Mouse (Mus musculus) cerebellum, adult 2 months (tissue): ENCODE data around the gene Fzd10.

ENCODE experiments used
- CTCF ChIP-seq: fragments of 200-500 bp; IDR thresholded peaks from 2 replicates; pipeline ENCODE4 v1.5.1; 2011; ENCODE audit warnings: low read depth, mild to moderate bottlenecking, control low read depth, low read length, moderate library complexity, borderline replicate concordance; ENCODE audit not compliant: insufficient read depth
- POLR2A ChIP-seq: fragments of 200-500 bp; IDR thresholded peaks from 2 replicates; pipeline ENCODE4 v1.6.1; 2011; ENCODE audit warnings: low read length, control low read depth, borderline replicate concordance; ENCODE audit not compliant: insufficient read depth

DNA sequence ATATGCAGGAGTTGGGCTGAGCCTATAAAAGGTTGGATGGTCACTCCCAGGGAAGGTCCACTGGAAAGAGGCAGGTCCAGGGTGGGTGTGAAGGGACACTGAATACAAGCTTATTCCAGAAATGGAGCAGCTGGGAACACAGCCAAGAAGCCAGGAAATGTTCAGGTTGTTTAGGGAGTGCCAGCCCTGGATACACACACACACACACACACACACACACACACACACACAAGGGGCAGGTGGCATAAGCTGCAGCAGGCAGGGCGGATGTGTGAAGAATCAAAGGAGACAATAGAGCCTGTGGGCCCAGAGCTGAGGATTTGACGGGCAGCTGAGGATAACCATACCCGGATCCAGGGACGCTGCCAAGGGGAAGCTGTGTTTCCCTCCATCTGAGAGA is 42.4 kb downstream of the Fzd10 start:
- TF ChIP-seq CTCF = no peak
- TF ChIP-seq POLR2A = no peak
